Mouse (Mus musculus) lung, embryonic 15.5 days (tissue): ENCODE data around the gene Slc25a12. TPM values are rescaled to one million over a fixed set of nuclear protein-coding genes. Genes with fewer than 3 reads are reported as not detected.

ENCODE experiments used
- ATAC-seq: fragments of 200-750 bp; cut with Nextera tagmentation; 2 replicates; pipeline ENCODE4 v1.8.0; 2017; ENCODE audit warnings: moderate number of reproducible peaks, borderline replicate concordance; ENCODE audit not compliant: low FRiP score, low TSS enrichment; ENCODE audit errors: extremely low read depth
- H3K27ac ChIP-seq: fragments of 300-500 bp; sonication (generic); 2 replicates; pipeline ENCODE4 v1.5.1; 2015; ENCODE audit warnings: moderate library complexity, mild to moderate bottlenecking, inconsistent platforms
- H3K27me3 ChIP-seq: fragments of 300-500 bp; sonication (generic); 2 replicates; pipeline ENCODE4 v1.6.1; 2015; ENCODE audit warnings: inconsistent platforms
- H3K36me3 ChIP-seq: fragments of 300-500 bp; sonication (generic); 2 replicates; pipeline ENCODE4 v1.6.1; 2015; ENCODE audit warnings: inconsistent platforms
- H3K4me1 ChIP-seq: fragments of 300-500 bp; sonication (generic); 2 replicates; pipeline ENCODE4 v1.6.1; 2015; ENCODE audit warnings: inconsistent platforms
- H3K4me2 ChIP-seq: fragments of 300-500 bp; sonication (generic); 2 replicates; pipeline ENCODE4 v1.6.1; 2015; ENCODE audit warnings: inconsistent platforms, mild to moderate bottlenecking, moderate library complexity
- H3K4me3 ChIP-seq: fragments of 300-500 bp; sonication (generic); 2 replicates; pipeline ENCODE4 v1.5.1; 2015; ENCODE audit warnings: mild to moderate bottlenecking, inconsistent platforms
- H3K9ac ChIP-seq: fragments of 300-500 bp; sonication (generic); 2 replicates; pipeline ENCODE4 v1.6.1; 2015; ENCODE audit warnings: inconsistent platforms
- H3K9me3 ChIP-seq: fragments of 300-500 bp; sonication (generic); 2 replicates; pipeline ENCODE4 v1.6.1; 2016; ENCODE audit warnings: inconsistent platforms
- WGBS: fragments of 180-500 bp; shearing (Covaris S2); methylation state at CpG from one replicate; pipeline ENCODE4 v1.1.7; 2015; 5-methylcytosine and 5-hydroxymethylcytosine counted together
- polyA plus RNA-seq: library from polyadenylated mRNA; unstranded; fragments of >200 nt; fragmentation: Nextera tagmentation; extraction: Ambion mirVana; gene quantifications from 2 replicates; pipeline ENCODE4 v1.2.1, GENCODE M21; 2015

The Slc25a12 gene
- polyA plus RNA-seq, 1 experiment from 2014 or later = 35.4 TPM

GRCm38 (mm10) chr2:71236009-71236408 lies 131.5 kb downstream of the Slc25a12 start:
- H3K27ac ChIP-seq = no peak overlapping the region
- H3K9me3 ChIP-seq = no peaks in the 10 kb centered on the region
- H3K36me3 ChIP-seq = peaks cover 29% of the 10 kb centered on the region
- H3K4me3 ChIP-seq = no peak overlapping the region
- H3K9ac ChIP-seq = no peak overlapping the region
- H3K4me2 ChIP-seq = no peak overlapping the region
- no peaks in the 10 kb centered on the region for H3K27me3 ChIP-seq
- no peaks in the 10 kb centered on the region for H3K4me1 ChIP-seq
- no peak for ATAC-seq
- 89% methylated on average over 6 of the region's 6 CpGs for WGBS

DNA sequence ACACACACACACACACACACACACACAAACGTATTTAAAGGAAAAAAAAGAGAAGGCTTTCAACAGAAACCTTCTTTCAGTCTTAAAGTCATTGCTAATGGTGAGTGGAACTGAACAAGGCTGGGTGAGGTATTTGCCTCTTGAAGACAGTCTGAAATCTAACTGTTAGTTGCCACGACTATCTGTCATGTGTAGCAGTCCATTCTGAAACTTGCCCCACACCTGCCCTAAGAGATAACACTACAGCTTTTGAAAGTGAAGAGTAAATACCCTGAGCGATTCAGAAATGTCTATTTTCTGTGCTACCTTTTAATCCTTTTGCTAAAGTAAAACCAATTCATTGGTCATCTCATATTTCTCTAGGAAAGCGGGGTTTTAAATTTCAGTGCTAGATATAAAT lies 132.1 kb downstream of the Slc25a12 start:
- H3K4me3 ChIP-seq = no peak overlapping the region
- no peaks in the 10 kb centered on the region for H3K9me3 ChIP-seq
- no peak overlapping the region for H3K27ac ChIP-seq
- no peaks in the 10 kb centered on the region for H3K4me1 ChIP-seq
- H3K27me3 ChIP-seq = no peaks in the 10 kb centered on the region
- WGBS = 81% methylated on average over 4 of the region's 4 CpGs
- H3K9ac ChIP-seq = no peak overlapping the region
- peaks cover 26% of the 10 kb centered on the region for H3K36me3 ChIP-seq
- no peak overlapping the region for H3K4me2 ChIP-seq
- ATAC-seq = no peak

DNA sequence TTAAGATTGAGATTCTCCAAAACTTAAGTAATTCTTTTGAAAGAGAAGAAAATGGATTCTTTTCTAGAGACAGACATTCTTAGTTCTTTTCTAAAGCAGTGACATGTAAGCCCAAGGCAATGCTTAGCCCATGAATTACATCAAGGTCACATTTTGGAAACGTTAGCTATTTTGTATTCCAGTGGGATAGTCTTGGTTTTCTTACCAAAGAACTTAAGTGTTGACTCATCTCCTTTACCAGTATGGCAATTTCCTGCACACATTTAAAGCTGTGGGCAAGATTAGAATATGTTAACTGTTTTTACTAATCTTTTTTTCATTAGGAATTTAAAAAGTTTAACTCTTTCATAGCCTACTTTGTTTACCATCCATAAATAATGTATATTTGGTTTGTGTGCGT lies 134.6 kb downstream of the Slc25a12 start:
- H3K9ac ChIP-seq = no peak overlapping the region
- no peaks in the 10 kb centered on the region for H3K27me3 ChIP-seq
- H3K4me1 ChIP-seq = no peaks in the 10 kb centered on the region
- H3K4me3 ChIP-seq = no peak overlapping the region
- WGBS = 70% methylated on average over 2 of the region's 2 CpGs
- no peaks in the 10 kb centered on the region for H3K9me3 ChIP-seq
- H3K36me3 ChIP-seq = peaks cover 15% of the 10 kb centered on the region
- no peak for ATAC-seq
- no peak overlapping the region for H3K4me2 ChIP-seq
- H3K27ac ChIP-seq = no peak overlapping the region

DNA sequence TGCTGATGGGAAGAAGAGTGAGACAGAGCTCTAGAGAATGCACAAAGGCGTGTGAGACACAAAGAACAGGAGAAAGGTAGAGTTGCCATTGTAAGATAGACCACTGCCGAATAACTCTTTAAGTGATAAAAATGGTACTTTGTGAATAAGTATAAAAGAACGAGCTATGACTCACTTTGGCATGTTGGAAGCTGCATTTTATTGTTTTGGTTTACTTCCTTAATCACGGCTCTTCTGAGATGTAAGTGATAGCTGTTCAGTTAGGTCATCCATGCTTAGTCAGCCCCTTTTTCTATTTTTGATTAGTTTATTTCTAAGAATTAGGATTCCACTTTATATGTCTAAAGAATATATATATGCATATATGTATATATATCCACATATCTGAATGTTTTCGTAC lies 135.6 kb downstream of the Slc25a12 start:
- H3K36me3 ChIP-seq = peaks cover 12% of the 10 kb centered on the region
- no peak overlapping the region for H3K27ac ChIP-seq
- no peak for ATAC-seq
- no peak overlapping the region for H3K4me3 ChIP-seq
- WGBS = 87% methylated on average over 5 of the region's 5 CpGs
- no peak overlapping the region for H3K9ac ChIP-seq
- H3K27me3 ChIP-seq = no peaks in the 10 kb centered on the region
- H3K4me1 ChIP-seq = no peaks in the 10 kb centered on the region
- no peaks in the 10 kb centered on the region for H3K9me3 ChIP-seq
- H3K4me2 ChIP-seq = no peak overlapping the region

DNA sequence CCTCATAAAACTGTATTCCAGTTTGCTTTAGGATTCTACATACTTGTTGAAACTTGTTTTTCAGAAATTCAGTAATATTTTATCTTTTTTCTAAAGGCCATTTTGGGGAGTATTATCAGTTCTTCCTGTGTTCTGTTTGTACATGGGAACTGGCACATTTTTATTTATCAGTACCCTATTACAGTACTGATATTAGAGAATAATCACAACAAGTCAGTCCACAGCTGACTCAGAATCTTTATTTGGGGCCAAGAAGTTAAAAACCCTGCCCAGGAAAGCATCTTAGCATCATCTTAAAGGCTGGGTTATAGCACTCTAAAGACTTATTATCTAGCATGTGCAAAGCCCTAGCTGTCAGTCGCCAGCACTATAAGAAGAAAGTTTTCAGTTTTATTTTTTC lies 137.9 kb downstream of the Slc25a12 start:
- Histone ChIP-seq H3K27ac (no peak overlapping the region), H3K4me3 (no peak overlapping the region), H3K9ac (no peak overlapping the region), H3K36me3 (peaks cover 14% of the 10 kb centered on the region), H3K4me1 (no peaks in the 10 kb centered on the region), H3K4me2 (no peak overlapping the region), H3K27me3 (no peaks in the 10 kb centered on the region), H3K9me3 (no peaks in the 10 kb centered on the region)
- no peak for ATAC-seq
- WGBS = 92% methylated on average over 1 of the region's 1 CpGs

DNA sequence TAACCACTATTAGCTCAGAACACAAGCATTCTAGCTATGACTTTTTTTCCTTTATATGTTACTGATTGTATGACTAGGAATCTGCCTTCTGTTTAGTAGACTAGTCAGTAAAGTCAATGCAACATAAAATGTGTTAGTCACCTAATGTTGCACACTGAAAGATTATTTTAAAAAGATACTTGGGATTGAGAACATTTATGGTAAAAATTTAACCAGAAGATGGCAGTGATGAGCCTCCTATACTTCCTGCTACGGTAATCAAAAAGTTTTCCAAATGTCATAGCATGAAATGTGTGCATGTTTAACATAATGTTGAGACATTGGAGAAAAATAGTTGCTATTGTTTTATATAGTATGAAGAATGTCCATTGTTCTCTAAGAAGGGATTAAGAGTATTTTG lies 140.2 kb downstream of the Slc25a12 start:
- no peak overlapping the region for H3K9ac ChIP-seq
- no peak overlapping the region for H3K4me2 ChIP-seq
- H3K36me3 ChIP-seq = peaks cover 30% of the 10 kb centered on the region
- 36% methylated on average over 1 of the region's 1 CpGs for WGBS
- H3K27ac ChIP-seq = no peak overlapping the region
- no peaks in the 10 kb centered on the region for H3K9me3 ChIP-seq
- H3K4me3 ChIP-seq = no peak overlapping the region
- H3K27me3 ChIP-seq = no peaks in the 10 kb centered on the region
- H3K4me1 ChIP-seq = no peaks in the 10 kb centered on the region
- ATAC-seq = no peak

Other genes starting within 250 kb of the Slc25a12 start
- 2.3 and 3.3 TPM in 2 replicates for gene Cybrd1, start 249.8 kb downstream of the Slc25a12 start, polyA plus RNA-seq
- 90.3 and 99.6 TPM in 2 replicates for gene Dync1i2, start 156.0 kb downstream of the Slc25a12 start, polyA plus RNA-seq
- gene Hat1, start 21.2 kb upstream of the Slc25a12 start, polyA plus RNA-seq = 147 and 150 TPM in 2 replicates
- 33.1 and 34.5 TPM in 2 replicates for gene Metap1d, start 85.5 kb upstream of the Slc25a12 start, polyA plus RNA-seq
- 0.30 and 0.46 TPM in 2 replicates for gene Dlx1, start 160.4 kb upstream of the Slc25a12 start, polyA plus RNA-seq
- gene Dlx2, start 179.0 kb upstream of the Slc25a12 start, polyA plus RNA-seq = 0.15 and 0.16 TPM in 2 replicates